8 mouse cellular contexts compared by ENCODE assay signal in the genomic region with DNA sequence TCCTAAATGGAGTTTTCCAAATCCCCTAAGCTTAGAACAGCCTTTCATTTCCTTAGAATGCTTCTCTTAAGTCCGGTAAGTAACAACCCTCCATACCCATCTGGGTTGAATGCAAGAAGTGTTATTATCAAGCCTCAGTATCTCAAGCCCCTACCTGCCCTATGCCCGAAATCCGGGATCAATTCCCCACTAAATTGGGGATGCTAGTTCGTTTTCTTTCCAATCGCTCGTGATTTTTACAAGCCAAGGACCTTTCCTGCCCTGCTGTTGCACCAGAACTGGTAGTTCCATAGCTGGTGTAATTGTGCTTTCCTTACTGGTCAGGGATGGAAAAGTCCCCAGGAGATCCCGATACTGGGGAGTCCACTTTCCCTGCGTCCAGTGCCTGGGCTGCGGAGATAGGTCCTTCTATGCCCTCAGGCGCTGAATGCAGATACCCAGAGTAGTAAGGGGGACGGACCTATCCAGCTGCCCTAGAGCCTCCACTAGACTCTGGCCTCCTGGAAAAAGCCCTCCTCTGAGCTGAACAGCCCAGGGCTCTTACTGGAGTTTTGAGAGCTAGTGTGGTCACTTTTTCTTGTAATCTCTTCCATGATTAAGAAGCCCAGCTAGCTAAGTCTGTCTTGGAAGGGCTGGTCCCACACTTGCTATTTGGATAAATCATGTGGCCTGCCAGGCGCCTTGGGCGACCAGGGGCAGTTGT. TPM values are rescaled to one million over a fixed set of nuclear protein-coding genes. Genes with fewer than 3 reads are reported as not detected.
DNase-seq lines count a peak whose midpoint lies in the region; ATAC-seq and TF ChIP-seq lines count a peak whose summit lies in the region.

No protein-coding gene starts in this region.

- H3K27me3 ChIP-seq in kidney, embryonic 16.5 days (ENCODE audit: insufficient read depth, low read length), result 0 out of 2 replicates have a peak, but pooled peaks cover 3% of the 10 kb centered on the region
- H3K27me3 ChIP-seq in forebrain, embryonic 14.5 days (replicated peaks; ENCODE audit: control insufficient read depth, insufficient read depth, low read length), result no peaks in the 10 kb centered on the region
- no peaks in the 10 kb centered on the region for H3K27me3 ChIP-seq in neural tube, embryonic 15.5 days (replicated peaks)

- H3K9ac ChIP-seq in kidney, embryonic 16.5 days (replicated peaks; ENCODE audit: low read length), result peak overlapping the region; percentile 63
- peak overlapping the region; percentile 91 for H3K9ac ChIP-seq in forebrain, embryonic 14.5 days (ENCODE audit: low read length)
- peak overlapping the region; percentile 84 for H3K9ac ChIP-seq in neural tube, embryonic 15.5 days (replicated peaks)

- no peak for TF ChIP-seq CTCF in layer of hippocampus, adult 2 months (conservative IDR thresholded peaks at IDR 0.05)

- H3K9me3 ChIP-seq in kidney, embryonic 16.5 days (ENCODE audit: low read length), result no peaks in the 10 kb centered on the region
- H3K9me3 ChIP-seq in forebrain, embryonic 14.5 days (replicated peaks; ENCODE audit: control insufficient read depth, low read length), result no peaks in the 10 kb centered on the region
- H3K9me3 ChIP-seq in neural tube, embryonic 15.5 days (replicated peaks), result no peaks in the 10 kb centered on the region

- no peak for ATAC-seq in kidney, embryonic 16.5 days (ENCODE audit: low FRiP score, low TSS enrichment)
- ATAC-seq in forebrain, embryonic 14.5 days, result no peak
- no peak for ATAC-seq in neural tube, embryonic 15.5 days (ENCODE audit: low FRiP score)

- H3K27ac ChIP-seq in kidney, embryonic 16.5 days (ENCODE audit: low read length), result peak overlapping the region; percentile 73
- H3K27ac ChIP-seq in forebrain, embryonic 14.5 days (ENCODE audit: low read depth, low read length), result no peak overlapping the region; the same call in 1 of the 2 replicates
- peak overlapping the region; percentile 98 for H3K27ac ChIP-seq in layer of hippocampus, adult 2 months
- peak overlapping the region; percentile 94 for H3K27ac ChIP-seq in neural tube, embryonic 15.5 days (replicated peaks)

- H3K36me3 ChIP-seq in kidney, embryonic 16.5 days (ENCODE audit: insufficient read depth, low read length), result no peaks in the 10 kb centered on the region
- H3K36me3 ChIP-seq in forebrain, embryonic 14.5 days (ENCODE audit: control insufficient read depth, insufficient read depth, low read length), result no peaks in the 10 kb centered on the region
- H3K36me3 ChIP-seq in neural tube, embryonic 15.5 days, result no peaks in the 10 kb centered on the region

- H3K4me2 ChIP-seq in kidney, embryonic 16.5 days (replicated peaks; ENCODE audit: low read depth, low read length), result peak overlapping the region; percentile 93
- peak overlapping the region; percentile 83 for H3K4me2 ChIP-seq in forebrain, embryonic 14.5 days (ENCODE audit: low read length)
- H3K4me2 ChIP-seq in neural tube, embryonic 15.5 days, result peak overlapping the region; percentile 82

- no peak for DNase-seq in kidney, adult 8-10 months
- DNase-seq in ZHBTc4 (ENCODE audit: low read depth, low spot score), result peak; percentile 4
- peak; percentile 17 for DNase-seq in forebrain, embryonic 14.5 days (ENCODE audit: low spot score)
- no peak for DNase-seq in layer of hippocampus, adult 2 months (ENCODE audit: low spot score in 2 of 2)
- no peak for DNase-seq in thymus, postnatal 36 days
- no peak for DNase-seq in adrenal gland, adult 8-10 months

- WGBS in kidney, embryonic 16.5 days, result 3% methylated on average over 13 of the region's 13 CpGs
- WGBS in forebrain, embryonic 14.5 days, result 7% methylated on average over 13 of the region's 13 CpGs
- 4% methylated on average over 13 of the region's 13 CpGs for WGBS in neural tube, embryonic 15.5 days

- peak overlapping the region; percentile 74 for H3K4me3 ChIP-seq in kidney, embryonic 16.5 days (ENCODE audit: low read length)
- peak overlapping the region; percentile 75 for H3K4me3 ChIP-seq in forebrain, embryonic 14.5 days (ENCODE audit: low read depth, low read length)
- H3K4me3 ChIP-seq in layer of hippocampus, adult 2 months, result peak overlapping the region; percentile 93
- peak overlapping the region; percentile 89 for H3K4me3 ChIP-seq in neural tube, embryonic 15.5 days (replicated peaks)

- H3K4me1 ChIP-seq in kidney, embryonic 16.5 days (ENCODE audit: insufficient read depth, low read length), result peaks cover 48% of the 10 kb centered on the region
- peaks cover 11% of the 10 kb centered on the region; the same call in 1 of the 2 replicates for H3K4me1 ChIP-seq in forebrain, embryonic 14.5 days (ENCODE audit: control insufficient read depth, insufficient read depth, low read length)
- H3K4me1 ChIP-seq in neural tube, embryonic 15.5 days, result peaks cover 40% of the 10 kb centered on the region

RNA-seq across cellular contexts. Expression of gene Flrt2, which starts 1.1 kb away (rescaled TPM):
- 28.5 and 32.5 TPM in 2 replicates for polyA plus RNA-seq in kidney, embryonic 16.5 days (2015; fragmentation: Nextera tagmentation; extraction: Ambion mirVana)
- polyA plus RNA-seq in forebrain, embryonic 14.5 days (2014; fragmentation: Nextera tagmentation; extraction: Ambion mirVana), result 31.0 and 40.0 TPM in 2 replicates
- total RNA-seq in layer of hippocampus, adult 2 months (2021), result 10 to 100 TPM; 38.9 to 40.7 TPM
- polyA plus RNA-seq in neural tube, embryonic 15.5 days (2015; fragmentation: Nextera tagmentation; extraction: Ambion mirVana), result 23.7 and 25.5 TPM in 2 replicates
- total RNA-seq in adrenal gland, adult 8-10 months (2022), result 10 to 100 TPM; 10.7 to 14.7 (median 11.6) TPM

Comparison
In these comparisons a context has a peak if more than half of its experiments do, and no peak if none do; other contexts are left out.
1. DNase-seq: peak in ZHBTc4 (single experiment) and forebrain, embryonic 14.5 days (single experiment); none in kidney, adult 8-10 months (0 of 2), layer of hippocampus, adult 2 months (0 of 2), thymus, postnatal 36 days (0 of 2) and adrenal gland, adult 8-10 months (single experiment).
2. Peak in every context shown above with its lines, with median percentiles within 50 percentile points of each other: H3K4me2 ChIP-seq, H3K4me3 ChIP-seq and H3K9ac ChIP-seq.